Mouse (Mus musculus): Measurements from ENCODE around the gene Ifi209. TPM values are rescaled to one million over a fixed set of nuclear protein-coding genes. Genes with fewer than 3 reads are reported as not detected.
A peak's percentile ranks its signal among the peaks of the same experiment; 100 is the strongest.
"Not testable (repeated sequence)": the region's sequence is repeated elsewhere in the genome, so short reads cannot be mapped to it uniquely, and the experiment has no call there.

Gene Ifi209
- polyA plus RNA-seq (2011; ENCODE audit: insufficient read depth, insufficient read length, low replicate concordance, missing spikeins) = 14.9 and 27.3 TPM in 2 replicates

DNA sequence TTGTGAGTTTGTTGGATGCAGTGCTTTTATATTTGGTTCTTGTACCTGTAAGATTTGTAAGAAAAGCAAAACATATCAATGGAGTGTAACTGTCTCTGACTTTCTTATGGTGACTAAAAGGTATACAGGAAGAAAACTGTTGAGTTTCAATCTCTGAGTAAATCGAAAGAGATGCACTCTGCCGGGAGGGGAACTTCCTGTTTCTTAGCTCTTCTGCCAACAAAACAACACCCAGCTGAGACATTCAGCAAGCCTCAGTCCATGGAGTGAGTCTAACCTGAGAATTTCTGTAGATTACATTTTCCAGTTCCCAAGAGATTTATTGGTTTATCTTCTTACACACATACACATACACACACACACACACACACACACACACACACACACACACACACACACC lies at the start of gene Ifi209:
TSS of gene Ifi209 (plus strand) at position 296 of the 400 bp plus-strand sequence.
- H3K27ac ChIP-seq (ENCODE audit: control insufficient read depth, insufficient read depth, low read depth, low read length, poor library complexity) = peak within 1 kb of the TSS; percentile 21; the same call in 1 of the 2 replicates
- 3% methylated on average over 2 of the region's 2 CpGs for WGBS
- H3K4me3 ChIP-seq (replicated peaks; ENCODE audit: control insufficient read depth, low read depth, low read length) = peak within 1 kb of the TSS; percentile 22
- H3K4me1 ChIP-seq (ENCODE audit: control insufficient read depth, insufficient read depth, low read length) = not testable (repeated sequence)

DNA sequence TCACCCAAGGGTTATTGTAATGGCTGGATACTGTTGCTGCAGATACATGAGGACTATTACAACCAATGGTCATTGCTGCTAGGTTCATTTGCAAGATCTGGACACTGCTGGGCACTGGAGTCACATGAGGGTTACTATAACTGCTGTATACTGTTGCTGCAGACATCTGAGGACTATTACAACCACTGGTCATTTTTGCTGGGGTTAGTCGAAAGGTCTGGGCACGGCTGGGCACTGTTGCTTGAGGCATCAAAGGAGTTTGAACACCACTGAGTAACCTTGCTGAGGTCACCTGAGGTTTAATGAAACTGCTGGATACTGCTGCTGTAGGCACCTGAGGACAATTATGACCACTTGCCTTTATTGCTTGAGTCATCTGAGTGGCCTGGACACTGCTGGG lies 41.0 kb upstream of the Ifi209 start:
- not testable (repeated sequence) for H3K4me3 ChIP-seq (replicated peaks; ENCODE audit: control insufficient read depth, low read depth, low read length)

DNA sequence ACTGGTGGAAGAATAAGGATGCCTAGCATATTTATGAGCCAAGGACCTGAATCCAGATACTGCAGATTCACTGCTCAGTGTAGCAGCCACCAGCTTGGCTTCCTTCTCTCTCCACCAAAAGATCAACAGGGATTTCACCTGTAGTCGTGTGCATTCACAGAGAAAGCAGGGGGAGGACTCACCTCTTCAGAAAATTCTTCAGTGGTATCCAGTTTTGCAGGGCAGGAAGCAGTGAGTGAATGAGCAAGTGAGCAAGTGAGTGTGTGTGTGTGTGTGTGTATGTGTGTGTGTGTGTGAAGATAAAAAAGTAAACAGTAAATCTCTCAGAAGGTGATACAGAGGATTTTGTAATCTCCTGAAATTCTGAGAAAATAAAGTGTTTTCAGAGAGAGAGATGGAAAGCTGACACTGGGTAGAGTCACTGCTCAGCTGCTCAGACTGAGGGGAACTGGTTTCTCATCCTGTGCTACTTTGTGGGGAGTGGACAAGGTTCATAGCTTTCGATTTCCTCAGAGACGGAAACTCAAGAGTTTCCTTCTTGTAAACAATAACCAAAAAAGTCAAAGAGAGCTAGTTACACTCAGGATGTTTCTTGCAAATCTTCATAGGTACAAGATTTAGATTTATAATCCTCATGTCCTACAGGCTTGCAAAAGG lies 31.8 kb upstream of the Ifi209 start, which contains the start of gene Ifi213:
TSS of gene Ifi213 (minus strand) at position 437 of the 657 bp plus-strand sequence.
- not testable (repeated sequence) for H3K4me1 ChIP-seq (ENCODE audit: control insufficient read depth, insufficient read depth, low read length); H3K27ac ChIP-seq (ENCODE audit: control insufficient read depth, insufficient read depth, low read depth, low read length, poor library complexity); H3K4me3 ChIP-seq (replicated peaks; ENCODE audit: control insufficient read depth, low read depth, low read length)
- WGBS = 24% methylated on average over 3 of the region's 3 CpGs

More for the DNA sequence above, 41.0 kb upstream of the Ifi209 start:
- WGBS = 87% methylated on average over 2 of the region's 2 CpGs
- not testable (repeated sequence) for H3K27ac ChIP-seq (ENCODE audit: control insufficient read depth, insufficient read depth, low read depth, low read length, poor library complexity); H3K4me1 ChIP-seq (ENCODE audit: control insufficient read depth, insufficient read depth, low read length)

DNA sequence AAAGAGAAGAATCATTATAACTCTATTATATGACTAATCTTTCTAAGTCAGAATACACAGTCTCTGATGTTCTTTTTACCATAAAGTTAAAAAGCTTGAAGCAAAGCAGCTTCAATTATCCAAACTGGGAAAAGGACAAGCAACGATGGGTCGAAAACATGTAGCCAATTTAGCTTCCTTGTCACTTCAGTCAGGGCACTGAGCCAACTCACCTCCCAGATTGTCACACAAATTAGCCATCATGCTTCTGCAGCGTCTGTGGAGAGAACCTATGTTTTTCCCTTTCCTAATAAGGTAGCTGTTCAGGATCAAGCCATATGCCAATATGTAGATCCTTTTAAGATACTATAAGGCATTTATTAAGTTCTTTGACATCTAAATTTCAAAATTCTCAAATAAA lies 20.4 kb upstream of the Ifi209 start:
- H3K4me3 ChIP-seq (replicated peaks; ENCODE audit: control insufficient read depth, low read depth, low read length); H3K27ac ChIP-seq (ENCODE audit: control insufficient read depth, insufficient read depth, low read depth, low read length, poor library complexity); H3K4me1 ChIP-seq (ENCODE audit: control insufficient read depth, insufficient read depth, low read length): not testable (repeated sequence)
- 79% methylated on average over 3 of the region's 3 CpGs for WGBS

DNA sequence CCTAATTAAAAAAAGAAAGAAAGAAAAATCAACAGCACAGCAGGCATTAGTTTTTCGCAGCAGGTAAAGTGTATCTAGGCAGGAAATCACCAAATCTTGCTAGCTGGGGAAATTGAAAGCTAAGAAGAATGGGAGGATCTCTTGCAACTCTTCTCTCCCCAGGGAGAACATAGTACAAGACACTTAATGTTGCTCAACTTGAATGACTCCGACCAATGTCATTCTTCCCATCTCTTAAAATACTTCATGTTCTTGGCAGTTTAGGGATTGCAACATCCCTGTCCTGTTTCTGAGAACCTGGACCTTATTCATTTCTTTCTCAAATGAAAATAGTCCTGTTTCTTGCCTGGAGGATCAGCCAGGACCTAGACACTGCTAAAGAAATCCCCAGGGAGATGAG lies 8.5 kb upstream of the Ifi209 start:
- H3K27ac ChIP-seq (ENCODE audit: control insufficient read depth, insufficient read depth, low read depth, low read length, poor library complexity); H3K4me1 ChIP-seq (ENCODE audit: control insufficient read depth, insufficient read depth, low read length); H3K4me3 ChIP-seq (replicated peaks; ENCODE audit: control insufficient read depth, low read depth, low read length): not testable (repeated sequence)
- WGBS = 31% methylated on average over 2 of the region's 2 CpGs

DNA sequence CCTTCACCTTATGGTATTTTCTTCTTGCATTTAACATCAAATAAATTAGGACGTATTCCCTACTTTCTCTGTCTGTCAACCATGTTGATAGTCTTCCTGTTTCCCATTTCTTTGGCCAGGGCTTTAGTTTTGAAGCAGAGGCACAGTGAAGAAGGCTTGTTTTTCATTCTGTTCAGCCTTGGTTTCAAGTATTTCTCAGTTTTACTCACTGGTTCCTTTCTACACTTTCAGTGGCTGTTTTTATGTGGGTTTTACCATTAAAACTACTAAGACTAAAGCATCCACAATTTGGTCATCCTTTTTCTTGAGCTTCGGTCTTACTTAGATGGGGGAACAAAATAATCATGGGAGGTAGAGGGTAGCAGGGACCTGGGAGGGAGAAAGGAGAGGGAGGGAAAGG lies 6.7 kb upstream of the Ifi209 start:
- H3K27ac ChIP-seq (ENCODE audit: control insufficient read depth, insufficient read depth, low read depth, low read length, poor library complexity) = no peak overlapping the region
- TF ChIP-seq CTCF (IDR thresholded peaks at IDR 0.05; ENCODE audit: control insufficient read depth, insufficient read depth, low read length) = no peak
- TF ChIP-seq POLR2A (IDR thresholded peaks at IDR 0.05; ENCODE audit: borderline replicate concordance, control insufficient read depth, low read depth, low read length) = no peak
- 70% methylated on average over 2 of the region's 2 CpGs for WGBS
- no peaks in the 10 kb centered on the region for H3K4me1 ChIP-seq (ENCODE audit: control insufficient read depth, insufficient read depth, low read length)
- no peak overlapping the region for H3K4me3 ChIP-seq (replicated peaks; ENCODE audit: control insufficient read depth, low read depth, low read length)

DNA sequence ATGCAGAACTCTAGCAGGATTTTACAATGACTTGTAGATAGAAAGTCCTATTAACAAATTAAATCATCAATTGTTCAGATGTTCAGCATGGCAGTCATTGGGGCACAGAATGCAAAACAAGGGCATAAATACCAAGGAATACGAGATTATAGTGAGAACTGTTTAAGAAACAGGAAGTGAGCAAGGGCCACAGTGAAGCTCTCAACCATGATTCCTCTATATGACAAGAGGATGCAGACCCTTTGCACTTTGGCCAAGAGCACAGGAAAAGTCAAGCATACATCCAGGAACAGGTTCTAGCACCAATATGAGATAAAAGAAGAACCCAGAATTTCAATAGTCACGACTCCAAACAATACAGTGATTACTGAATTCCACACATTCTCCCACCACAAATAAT lies 4.0 kb upstream of the Ifi209 start:
- 36% methylated on average over 2 of the region's 2 CpGs for WGBS
- Histone ChIP-seq H3K27ac (ENCODE audit: control insufficient read depth, insufficient read depth, low read depth, low read length, poor library complexity) (no peak overlapping the region), H3K4me1 (ENCODE audit: control insufficient read depth, insufficient read depth, low read length) (no peaks in the 10 kb centered on the region), H3K4me3 (replicated peaks; ENCODE audit: control insufficient read depth, low read depth, low read length) (no peak overlapping the region)
- no peak for TF ChIP-seq POLR2A (IDR thresholded peaks at IDR 0.05; ENCODE audit: borderline replicate concordance, control insufficient read depth, low read depth, low read length)
- no peak for TF ChIP-seq CTCF (IDR thresholded peaks at IDR 0.05; ENCODE audit: control insufficient read depth, insufficient read depth, low read length)

DNA sequence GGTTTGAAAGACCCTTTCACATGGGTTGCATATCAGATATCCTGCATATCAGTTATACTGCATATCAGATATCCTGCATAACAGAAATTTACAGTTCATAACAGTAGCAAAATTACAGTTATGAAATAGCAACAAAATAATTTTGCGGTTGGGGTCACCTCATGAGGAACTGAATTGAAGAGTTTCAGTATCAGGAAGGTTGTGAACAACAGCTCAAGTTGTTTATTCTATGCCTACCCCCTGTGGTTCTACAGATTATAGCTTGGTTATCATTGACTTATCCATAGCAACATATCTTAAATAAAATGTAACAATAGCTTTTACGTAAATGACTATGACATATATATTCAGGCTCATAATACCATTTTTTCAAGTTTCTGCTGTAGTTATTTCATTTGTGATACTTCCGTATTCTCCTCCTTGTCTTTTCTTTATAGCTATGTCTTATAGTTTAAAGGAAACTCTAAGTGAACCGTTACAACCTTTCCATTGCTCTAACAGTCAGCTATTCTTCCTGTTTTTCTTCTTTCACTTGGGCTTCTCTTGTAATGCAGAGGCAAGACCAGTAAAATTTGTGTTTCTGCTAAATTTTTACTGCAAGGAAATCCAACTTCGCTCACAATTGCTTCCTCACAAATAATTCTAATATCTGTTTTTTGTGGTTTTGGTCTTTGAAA lies 3.4 kb downstream of the Ifi209 start:
- no peaks in the 10 kb centered on the region for H3K4me1 ChIP-seq (ENCODE audit: control insufficient read depth, insufficient read depth, low read length)

DNA sequence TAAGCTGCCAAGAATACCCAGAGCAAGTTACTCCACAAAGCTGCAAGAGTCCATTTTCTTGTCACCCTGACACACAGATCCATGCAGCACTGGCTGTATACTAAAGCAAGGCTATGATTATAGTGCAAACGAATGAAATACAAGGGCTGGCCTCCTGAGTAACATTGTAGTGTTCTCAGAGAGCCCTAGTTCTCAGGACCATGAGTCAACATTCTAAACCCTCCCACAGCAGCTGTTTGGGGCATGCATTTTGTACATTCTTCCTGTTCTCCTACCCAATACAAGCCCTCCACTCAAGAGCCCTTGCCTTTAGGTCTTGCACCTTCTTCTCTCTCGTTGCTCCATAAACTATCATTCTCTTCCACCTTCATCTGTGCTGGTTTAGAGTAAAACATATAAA lies 14.7 kb downstream of the Ifi209 start:
- Histone ChIP-seq H3K4me3 (replicated peaks; ENCODE audit: control insufficient read depth, low read depth, low read length) (no peak overlapping the region), H3K27ac (ENCODE audit: control insufficient read depth, insufficient read depth, low read depth, low read length, poor library complexity) (no peak overlapping the region), H3K4me1 (ENCODE audit: control insufficient read depth, insufficient read depth, low read length) (no peaks in the 10 kb centered on the region)
- 68% methylated on average over 2 of the region's 2 CpGs for WGBS
- no peak for TF ChIP-seq POLR2A (IDR thresholded peaks at IDR 0.05; ENCODE audit: borderline replicate concordance, control insufficient read depth, low read depth, low read length)
- no peak for TF ChIP-seq CTCF (IDR thresholded peaks at IDR 0.05; ENCODE audit: control insufficient read depth, insufficient read depth, low read length)

More for the DNA sequence above, 3.4 kb downstream of the Ifi209 start:
- Histone ChIP-seq H3K27ac (ENCODE audit: control insufficient read depth, insufficient read depth, low read depth, low read length, poor library complexity) (no peak overlapping the region), H3K4me3 (replicated peaks; ENCODE audit: control insufficient read depth, low read depth, low read length) (no peak overlapping the region)
- 26% methylated on average over 5 of the region's 5 CpGs for WGBS
- TF ChIP-seq CTCF (IDR thresholded peaks at IDR 0.05; ENCODE audit: control insufficient read depth, insufficient read depth, low read length) = no peak
- TF ChIP-seq POLR2A (IDR thresholded peaks at IDR 0.05; ENCODE audit: borderline replicate concordance, control insufficient read depth, low read depth, low read length) = no peak
